Mouse (Mus musculus) retina, embryonic 14.5 days (tissue): Measurements from ENCODE around the gene Eif3g.
A peak's percentile ranks its signal among the peaks of the same experiment; 100 is the strongest.

Experiments
- DNase-seq: peaks from one replicate; pipeline ENCODE4 v3.0.0-alpha.2; 2015; ENCODE audit warnings: low spot score

The Eif3g gene

DNA sequence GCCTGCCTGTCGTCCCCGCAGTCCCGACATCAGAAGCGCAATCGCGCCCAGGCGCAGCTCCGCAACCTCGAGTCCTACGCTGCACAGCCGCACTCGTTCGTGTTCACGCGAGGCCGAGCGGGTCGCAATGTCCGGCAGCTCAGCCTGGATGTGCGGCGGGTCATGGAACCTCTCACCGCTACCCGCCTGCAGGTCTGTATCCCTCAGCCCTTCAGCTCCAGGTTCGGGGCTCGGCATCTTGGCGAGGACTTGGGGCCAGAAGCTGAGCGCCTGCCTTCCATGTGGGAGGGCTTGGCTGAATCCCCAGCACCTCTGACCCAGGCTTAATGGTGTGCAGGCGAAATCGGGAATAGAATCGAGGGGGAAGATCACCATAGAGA, 10.0 kb downstream of the Eif3g start:
- DNase-seq: no peak

DNA sequence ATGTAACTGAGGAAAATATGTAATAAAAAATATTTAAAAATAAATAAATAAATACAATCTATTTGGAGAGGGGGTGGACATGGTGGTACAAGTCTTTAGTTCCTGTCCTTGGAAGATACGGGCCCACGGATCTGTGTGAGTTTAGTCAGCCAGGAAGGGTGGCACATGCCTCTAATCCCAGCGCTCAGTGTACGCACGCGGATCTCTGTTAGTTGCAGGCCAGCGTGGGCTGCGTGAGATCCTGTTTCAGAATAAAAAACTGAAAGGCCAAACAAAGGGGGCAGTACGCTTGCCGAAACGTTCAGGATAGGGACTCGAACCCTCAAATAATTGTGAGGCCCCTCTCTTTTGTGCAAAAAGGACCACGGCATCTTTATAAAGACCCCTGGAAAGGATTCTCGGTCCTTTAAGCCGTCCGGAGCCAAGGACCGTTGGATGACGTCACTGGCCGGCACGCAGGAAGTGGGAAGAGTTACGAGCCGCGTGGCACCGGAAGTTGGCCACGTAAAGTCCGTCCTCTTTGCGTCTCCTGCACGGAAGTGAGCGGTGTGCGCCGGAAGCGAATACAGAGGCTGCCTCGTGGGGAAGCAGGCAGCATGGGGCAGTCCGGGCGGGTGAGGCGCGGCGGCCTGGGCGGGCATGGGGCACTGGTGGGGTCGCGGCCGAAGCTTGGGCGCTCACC, 10.6 kb downstream of the Eif3g start, which contains the start of gene Ppan:
Gene Ppan, plus strand, starts transcription at position 472 of the 682 bp plus-strand sequence.
- DNase-seq: peak; percentile 95

DNA sequence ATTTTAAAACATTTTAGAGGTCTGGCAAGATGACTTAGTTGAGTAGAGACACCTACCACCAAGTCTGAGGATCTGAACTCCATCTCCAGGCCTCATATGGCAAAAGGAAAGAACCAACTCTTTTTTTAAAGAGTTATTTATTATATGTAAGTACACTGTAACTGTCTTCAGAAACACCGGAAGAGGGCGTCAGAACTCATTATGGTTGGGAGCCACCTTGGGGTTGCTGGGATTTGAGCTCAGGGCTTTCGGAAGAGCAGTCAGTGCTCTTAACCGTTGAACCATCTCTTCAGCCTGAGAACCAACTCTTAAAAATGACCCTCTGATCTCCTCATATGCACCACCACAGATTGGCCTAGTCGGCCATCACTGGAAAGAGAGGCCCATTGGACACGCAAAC, 11.2 kb downstream of the Eif3g start:
- DNase-seq: no peak

DNA sequence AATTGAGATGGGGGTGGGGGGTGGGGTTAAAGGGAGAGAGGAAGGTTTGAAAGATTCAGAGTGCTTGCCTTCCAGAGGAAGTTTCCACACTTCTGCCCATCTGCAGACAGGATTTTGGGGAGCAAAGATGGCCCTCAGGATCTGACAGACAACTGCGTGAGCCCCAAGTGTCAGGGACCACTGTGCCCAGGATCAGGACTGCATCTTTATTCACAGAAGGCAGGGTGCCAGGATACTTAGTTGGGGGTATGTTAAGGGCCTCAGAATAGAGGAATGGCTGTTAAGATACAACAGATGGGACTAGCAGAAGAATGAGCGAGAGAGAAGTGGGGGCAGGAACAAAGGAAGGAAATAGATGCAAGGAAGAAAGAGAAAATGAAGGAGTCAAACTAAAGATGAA, 11.9 kb downstream of the Eif3g start:
- DNase-seq: no peak

DNA sequence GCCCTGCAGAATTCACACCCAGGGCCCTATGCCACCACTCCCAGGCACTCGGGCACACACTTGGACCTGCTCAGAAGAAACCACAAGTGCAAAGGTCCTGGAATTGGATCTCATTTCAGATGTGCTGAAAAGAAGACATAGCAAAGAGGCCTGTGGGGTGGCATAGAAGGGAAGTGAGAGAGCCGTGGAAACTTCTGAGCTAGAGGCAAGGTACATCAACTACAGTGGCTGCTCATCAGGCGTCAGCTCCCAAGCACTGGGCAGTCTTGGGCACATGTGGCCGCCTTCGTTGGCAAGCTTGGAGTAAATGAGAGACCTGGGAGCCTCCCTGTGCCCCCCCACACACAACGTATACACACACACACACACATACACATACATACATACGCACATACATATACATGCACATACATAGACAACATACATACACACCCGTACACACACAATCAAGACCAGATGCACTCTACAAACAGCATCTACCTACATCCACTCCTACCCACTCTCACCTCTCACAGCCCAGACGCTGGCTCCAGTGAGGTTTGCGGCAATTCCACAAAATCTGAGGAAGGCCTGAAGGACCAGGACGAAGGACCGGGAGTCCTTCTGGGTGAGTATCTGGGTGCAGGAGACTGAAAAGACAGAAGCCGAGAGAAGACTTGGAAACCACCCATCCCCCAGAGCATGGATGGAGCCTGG, 19.2 kb downstream of the Eif3g start, which contains the start of gene Angptl6:
Gene Angptl6, minus strand, starts transcription at position 631 of the 696 bp plus-strand sequence.
- no peak for DNase-seq

DNA sequence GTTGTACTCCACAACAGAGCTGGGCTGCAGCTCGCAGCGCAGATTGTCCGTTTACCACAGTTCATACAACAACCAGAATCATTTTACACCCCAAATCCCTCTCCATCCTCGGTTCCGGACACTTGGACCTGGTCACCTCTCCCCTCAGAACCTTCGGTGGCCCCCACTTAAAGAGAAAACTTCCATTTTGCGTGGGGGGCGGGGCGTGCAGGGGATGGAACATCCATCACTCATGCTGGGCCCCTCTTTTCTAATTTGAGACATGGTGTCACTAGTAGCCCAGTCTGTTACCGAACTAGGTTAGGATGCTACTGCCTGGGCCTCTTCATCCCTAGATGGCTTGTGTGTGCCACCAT, 19.7 kb downstream of the Eif3g start:
- no peak for DNase-seq

DNA sequence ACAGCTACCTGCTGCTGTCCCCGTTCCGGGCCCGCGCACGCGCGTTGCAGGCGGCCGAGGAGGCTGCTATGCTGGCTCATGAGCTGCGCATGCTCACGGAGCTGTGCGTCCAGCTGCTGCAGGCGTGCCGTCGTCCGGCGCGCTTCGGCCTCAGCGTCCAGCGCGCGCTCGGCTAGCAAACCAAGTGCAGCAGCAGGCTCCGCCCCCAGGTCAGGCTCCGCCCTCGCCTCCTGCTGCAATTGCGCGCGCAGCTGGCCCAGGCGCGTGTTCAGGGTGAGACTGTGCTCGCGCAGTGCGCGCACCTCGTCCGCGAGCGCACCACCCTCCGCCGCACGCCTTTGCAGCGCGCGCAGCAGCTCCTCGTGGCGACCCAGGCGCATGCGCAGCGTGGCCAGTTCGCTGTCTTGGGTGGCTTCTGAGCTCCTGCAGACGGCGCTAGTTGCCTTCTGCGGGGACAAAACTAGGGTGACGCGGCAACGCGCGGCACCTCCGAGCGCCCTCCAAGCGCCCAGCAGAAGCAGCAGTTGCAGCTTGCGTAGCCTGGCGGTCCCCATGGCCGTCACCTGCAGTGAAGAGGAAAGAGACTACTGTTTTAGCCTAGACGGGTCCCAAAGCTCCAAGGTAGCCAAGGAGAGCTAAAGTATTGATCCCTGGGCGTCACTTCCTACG, 20.2 kb downstream of the Eif3g start:
- DNase-seq: peak; percentile 100

DNA sequence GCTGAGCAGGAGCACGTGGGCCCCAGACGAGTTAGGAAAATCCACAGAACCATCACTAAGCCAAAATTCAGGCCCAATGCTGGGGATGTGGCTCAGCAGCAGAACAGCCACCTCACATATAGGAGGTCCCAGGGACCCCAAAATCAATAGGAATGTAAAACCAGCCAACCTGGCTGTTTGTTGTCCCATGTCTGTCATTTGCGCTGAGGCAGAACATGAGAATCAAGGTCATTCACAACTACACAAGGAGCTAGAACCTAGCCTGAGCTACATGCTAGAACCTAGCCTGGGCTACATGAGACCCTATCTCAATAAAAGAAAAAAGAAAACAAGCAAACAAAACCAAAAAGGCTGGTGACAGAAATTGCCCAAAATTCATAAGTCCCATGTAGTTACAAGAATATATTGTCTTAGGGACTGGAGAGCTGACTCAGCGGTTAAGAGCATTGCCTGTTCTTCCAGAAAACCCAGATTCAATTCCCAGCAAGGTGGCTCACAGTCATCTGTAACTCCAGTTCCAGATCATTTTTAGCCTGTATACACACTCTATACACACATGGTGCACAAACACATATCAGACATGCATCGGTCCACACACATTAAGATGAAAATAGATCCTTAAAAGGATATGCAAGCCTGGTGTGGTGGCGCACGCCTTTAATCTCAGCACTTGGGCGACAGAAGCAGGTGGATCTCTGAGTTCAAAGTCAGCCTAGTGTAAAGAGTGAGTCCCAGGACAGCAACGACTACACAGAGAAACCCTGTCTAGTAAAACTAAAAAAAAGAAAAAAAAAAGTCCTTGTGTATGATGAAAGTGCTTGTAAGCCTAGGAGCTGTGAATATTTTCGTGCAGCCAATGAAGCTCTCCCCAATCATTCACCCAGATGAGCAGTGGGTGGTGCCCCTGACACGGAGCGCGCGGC, 21.0 kb downstream of the Eif3g start:
- DNase-seq: no peak

DNA sequence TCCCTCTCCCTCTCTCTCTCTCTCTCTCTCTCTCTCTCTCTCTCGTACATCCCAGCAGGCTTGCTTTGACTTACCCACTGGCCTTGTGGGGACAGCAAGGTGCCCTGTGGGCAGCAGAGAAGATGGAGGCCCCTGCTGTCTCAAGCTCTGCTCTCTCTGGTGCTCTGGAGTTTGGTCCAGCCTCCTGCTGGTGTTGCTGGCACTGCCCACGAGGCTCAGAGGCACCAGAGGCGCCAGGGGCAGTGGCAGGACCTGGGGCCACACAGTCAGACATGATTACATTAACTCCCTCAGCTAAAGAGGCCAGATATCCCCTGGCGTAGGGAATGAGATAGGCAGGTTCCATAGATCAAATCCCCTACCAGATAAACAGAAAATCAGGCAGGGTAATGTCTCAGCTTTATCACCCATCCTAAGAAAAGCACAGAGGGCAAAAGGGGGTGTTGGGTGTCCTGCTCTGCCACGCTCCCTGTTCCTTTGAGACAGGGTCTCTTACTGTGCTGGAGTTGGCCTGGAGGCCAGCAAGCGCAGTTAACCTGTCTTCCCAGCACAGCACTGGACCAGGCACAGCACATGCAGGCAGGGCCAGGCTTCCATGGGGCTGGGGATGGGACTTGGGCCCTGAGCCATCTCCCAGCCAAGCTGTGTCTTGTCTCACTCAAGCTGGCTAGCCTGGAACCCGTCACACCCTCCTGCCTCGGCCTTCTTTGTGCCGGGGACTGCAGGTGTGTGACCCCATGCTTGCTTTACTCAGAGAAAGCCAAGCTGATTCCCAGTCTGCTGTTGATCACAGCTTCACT, 21.9 kb downstream of the Eif3g start:
- DNase-seq: no peak

DNA sequence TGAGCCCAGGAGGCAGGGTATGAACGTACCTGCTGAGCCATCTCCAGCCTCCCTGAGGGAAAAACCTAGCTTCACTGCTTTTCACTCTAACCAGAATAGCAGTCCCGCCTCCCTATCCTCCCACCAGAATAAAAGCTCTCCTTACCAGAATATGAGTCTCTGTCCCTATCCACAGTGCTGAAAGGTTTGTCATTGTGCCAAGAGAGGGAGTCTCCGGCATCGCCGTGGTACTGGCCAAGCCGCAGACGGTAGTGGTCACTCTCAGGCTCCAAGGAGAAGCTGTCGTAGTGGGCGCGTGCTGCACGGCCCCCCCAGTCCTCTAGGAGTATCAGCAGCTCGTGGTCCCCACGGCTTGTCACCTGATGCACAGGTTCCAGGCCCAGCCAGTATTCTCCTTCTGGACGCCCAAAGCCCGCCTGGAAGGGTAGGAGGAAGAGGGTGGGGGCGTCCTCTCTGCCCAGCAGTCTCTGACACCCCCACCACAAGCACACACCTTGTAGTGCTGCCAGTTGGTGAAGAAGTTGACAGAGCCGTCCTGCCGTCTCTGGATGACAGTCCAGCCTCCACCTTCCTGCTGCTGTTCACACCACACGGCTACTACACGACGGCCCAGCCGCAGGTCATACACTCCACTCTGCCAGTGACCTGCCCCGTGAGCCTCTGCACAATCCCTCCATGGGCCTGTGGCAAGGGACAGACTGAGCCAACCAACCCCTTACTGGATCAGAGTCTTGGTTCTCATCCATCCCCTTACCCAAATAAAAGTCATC, 23.2 kb downstream of the Eif3g start:
- no peak for DNase-seq

DNA sequence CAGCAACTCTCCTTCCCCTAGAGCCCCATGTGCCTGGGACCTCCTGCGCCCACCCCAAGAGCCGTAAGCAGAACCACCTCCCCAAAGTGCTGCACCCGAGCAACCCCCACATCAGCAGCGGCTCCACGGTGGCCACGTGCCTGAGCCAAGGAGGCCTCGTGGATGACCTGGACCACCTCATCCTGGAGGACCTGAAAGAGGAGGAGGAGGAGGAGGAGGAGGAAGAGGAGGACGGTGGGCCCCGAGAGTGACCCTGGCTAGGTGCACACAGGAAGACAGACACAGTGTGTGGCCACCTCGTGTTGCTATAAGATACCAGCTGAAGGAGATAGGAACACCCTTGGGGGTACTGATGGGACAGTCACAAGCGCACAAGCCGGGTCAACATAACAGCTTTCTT, 24.9 kb downstream of the Eif3g start:
- no peak for DNase-seq

DNA sequence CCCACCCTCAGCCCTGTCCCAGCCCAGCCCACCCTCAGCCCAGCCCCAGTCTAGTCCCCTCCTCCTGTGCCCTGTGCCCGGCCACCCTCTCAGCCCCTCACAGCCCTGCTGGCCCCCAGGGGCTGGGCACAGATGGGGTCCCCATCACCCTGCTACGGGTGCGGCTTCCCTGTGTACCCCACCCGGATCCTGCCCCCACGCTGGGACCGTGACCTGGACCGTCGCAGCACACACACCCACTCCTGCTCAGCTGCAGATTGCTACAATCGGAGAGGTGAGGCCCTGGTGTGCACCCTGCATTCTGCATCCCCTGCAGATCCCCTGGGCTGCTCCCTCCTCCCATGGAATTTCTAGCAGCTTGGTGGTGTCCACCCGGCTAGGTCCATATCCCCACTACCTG, 25.4 kb downstream of the Eif3g start:
- DNase-seq: no peak

DNA sequence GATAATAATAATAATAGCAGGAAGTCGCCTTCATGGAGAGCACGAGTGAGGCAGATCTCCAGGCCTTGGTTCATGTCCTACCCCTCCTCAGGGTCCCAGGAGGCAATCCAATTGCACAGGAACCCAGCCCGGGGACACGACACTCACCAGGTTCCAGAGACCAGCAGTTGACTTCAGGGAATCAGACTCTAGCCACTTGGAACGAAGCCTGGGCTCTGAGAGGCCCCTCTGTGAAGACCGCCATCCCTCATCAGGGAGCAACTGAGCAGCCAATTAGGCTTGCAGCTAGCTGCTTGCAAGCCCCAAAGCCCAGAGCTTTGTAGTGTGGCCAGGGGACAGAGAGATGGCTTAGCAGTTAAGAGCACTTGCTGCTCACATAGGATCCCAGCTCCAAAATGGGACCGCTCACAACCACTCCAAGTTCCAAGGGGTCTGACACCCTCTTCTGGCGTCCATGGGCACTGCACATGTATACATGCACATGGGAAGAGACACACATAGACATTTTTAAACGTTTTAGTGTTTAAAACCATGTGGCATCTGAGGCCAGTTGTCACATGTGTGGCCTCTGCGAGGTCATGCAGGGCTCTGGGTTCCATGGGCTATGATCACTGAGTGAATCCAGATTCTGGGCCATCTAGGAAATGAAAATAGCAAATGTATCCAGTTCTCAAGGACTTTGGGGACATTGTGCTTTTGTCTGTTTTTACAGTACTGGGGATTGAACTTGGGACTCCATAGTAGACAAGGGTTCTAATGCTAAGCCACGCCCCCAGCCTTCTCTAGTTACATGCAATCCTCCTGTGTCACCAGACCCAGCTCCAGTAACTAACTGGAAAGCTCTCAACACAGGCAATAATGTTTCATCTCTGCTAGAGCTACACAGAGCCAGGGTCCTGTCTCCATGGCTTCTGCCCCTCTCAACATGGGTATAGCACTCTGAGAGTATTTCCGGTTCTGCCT, 27.9 kb downstream of the Eif3g start:
- no peak for DNase-seq

DNA sequence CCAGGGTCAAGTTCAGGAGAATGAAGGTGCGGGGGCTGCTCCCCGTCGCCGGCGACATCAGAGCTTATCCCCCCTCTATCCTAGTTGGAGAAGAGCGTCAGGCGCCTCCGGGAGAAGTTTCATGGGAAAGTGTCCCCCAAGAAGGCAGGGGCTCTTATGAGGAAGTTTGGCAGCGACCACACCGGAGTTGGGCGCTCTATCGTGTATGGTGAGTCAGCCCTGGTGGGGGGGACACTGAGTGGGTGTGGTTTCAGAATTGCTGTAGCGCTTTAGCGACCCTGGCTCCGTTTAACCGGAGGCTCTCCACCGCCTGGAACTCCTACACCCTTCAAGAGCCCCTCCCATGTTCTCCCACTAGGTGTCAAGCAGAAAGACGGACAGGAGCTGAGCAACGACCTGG, 29.2 kb downstream of the Eif3g start:
- no peak for DNase-seq

DNA sequence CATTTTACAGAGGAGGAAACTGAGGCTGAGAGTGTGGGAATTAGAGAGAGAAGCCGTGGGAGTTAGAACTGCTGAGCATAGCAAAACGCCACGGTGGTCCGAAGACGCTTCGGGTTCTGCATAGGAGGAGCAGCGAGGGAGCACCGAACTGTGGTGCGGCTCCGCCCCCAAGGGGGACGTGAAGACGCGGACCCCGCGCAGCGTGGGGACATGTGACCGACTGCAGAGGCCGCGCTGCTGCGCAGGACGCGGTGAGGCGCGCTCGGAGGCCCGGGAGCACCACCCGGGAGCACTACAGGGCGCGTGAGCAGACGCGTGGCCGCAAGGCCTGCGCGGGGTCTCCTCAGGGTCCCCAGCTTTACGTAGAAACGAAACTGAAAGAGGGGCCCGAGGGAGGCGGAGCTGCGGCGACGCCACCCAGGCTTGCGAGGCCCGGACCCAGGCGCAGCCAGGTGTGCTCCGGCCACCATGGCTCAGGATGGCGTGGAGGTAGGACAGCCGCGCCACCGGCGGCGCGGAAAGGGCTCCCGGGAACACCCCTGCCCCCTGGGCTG, 29.9 kb downstream of the Eif3g start, which contains the start of gene A230050P20Rik:
Gene A230050P20Rik, plus strand, starts transcription at position 195 of the 554 bp plus-strand sequence.
- DNase-seq: no peak

DNA sequence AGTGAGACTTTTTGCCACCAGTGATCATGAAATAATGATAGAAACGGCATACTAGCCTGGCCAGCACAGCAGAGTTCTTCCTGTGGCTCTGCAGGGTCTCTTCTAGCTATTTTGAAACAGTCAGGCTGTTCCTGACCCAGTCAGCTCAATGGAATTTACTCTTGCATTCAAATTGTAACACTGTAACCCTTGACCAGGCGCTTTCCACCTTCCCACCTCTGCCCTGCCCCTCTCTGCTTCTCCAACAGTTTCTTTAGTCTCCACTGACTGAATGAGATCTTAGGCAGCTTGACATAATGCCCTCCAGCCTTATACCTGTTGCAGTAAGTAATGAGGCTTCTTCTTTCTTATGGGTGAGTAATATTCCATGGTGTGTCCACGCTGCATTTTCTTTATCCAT, 31.5 kb downstream of the Eif3g start:
- no peak for DNase-seq

DNA sequence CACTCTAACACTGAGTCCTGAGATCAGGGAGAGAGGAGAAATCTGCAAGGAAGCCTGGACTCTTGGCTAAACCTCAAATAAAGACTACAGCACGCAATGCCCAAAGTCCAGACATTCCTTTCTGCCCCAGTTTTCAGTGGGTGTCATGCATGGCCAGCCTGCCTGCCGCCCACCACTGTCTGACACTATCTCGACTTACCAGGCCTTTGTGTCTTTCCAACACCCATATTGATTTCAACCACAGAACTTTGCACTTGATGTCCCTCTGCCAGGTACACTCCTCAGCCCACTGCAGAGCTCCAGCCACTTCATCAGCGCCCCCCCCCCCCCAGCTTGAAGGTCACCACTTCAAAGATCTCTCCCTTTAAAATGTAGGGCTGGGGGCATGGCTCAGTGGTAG, 36.2 kb downstream of the Eif3g start:
- DNase-seq: no peak

DNA sequence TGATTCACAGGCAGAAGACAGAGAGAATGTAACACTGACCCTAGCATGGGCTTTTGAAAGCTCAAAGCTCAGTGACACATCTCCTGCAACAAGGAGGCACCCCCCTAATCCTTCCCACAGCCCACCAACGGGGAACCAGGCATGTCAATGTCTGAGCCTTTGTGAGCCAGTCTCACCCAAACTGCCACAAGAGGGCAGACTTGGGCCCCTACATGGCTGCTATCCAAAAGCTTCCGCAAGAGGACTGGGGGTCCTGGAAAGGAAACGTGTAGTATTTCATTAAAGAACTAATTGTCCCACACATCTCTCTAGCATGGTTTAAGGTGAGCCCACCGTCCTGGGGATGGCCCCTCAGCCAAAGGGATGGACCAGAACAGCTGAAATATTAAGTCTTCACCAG, 36.6 kb downstream of the Eif3g start:
- peak; percentile 73 for DNase-seq

DNA sequence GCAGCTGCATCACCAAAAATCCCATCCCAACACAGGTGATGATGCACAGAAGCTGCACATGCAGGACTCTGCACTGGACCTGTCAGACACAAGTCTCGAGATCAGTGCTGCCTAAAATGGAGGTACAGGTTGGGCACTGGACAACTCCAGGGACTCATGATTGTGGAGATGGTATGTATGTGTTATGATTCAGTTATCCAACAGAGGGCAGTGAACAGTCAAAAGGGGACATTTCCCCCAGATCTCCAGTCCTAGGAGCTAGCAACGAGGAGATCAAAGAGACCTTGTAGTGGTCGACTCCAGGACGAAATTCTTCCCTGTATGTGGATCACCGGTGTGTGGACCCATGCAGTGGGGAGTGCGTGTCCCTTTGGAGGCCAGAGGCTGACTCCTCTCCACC, 38.5 kb downstream of the Eif3g start:
- no peak for DNase-seq
